Mouse (Mus musculus) kidney, embryonic 14.5 days (tissue): ENCODE measurements around the gene Gadl1. TPM values are rescaled to one million over a fixed set of nuclear protein-coding genes. Genes with fewer than 3 reads are reported as not detected.

Experiments used
- ATAC-seq: fragments of 200-750 bp; cut with Nextera tagmentation; 2 replicates; pipeline ENCODE4 v1.8.0; 2017; ENCODE audit warnings: moderate number of reproducible peaks, mild to moderate bottlenecking, moderate TSS enrichment, moderate library complexity; ENCODE audit not compliant: low FRiP score, low TSS enrichment
- H3K27ac ChIP-seq: fragments of 300-500 bp; sonication (generic); 2 replicates; pipeline ENCODE4 v1.5.1; 2014; ENCODE audit warnings: low read depth, mild to moderate bottlenecking, low read length, moderate library complexity, mixed read lengths
- H3K27me3 ChIP-seq: fragments of 300-500 bp; sonication (generic); 2 replicates; pipeline ENCODE4 v1.6.1; 2014; ENCODE audit warnings: mild to moderate bottlenecking, low read length; ENCODE audit not compliant: control insufficient read depth, insufficient read depth
- H3K36me3 ChIP-seq: fragments of 300-500 bp; sonication (generic); 2 replicates; pipeline ENCODE4 v1.6.1; 2014; ENCODE audit warnings: low read length, mixed read lengths; ENCODE audit not compliant: control insufficient read depth, insufficient read depth
- H3K4me1 ChIP-seq: fragments of 300-500 bp; sonication (generic); 2 replicates; pipeline ENCODE4 v1.6.1; 2014; ENCODE audit warnings: low read length, mixed read lengths; ENCODE audit not compliant: control insufficient read depth, insufficient read depth
- H3K4me2 ChIP-seq: fragments of 300-500 bp; sonication (generic); replicated peaks from 2 replicates; pipeline ENCODE4 v1.6.1; 2014; ENCODE audit warnings: low read depth, mild to moderate bottlenecking, low read length
- H3K4me3 ChIP-seq: fragments of 300-500 bp; sonication (generic); 2 replicates; pipeline ENCODE4 v1.5.1; 2014; ENCODE audit warnings: mild to moderate bottlenecking, low read length
- H3K9ac ChIP-seq: fragments of 300-500 bp; sonication (generic); 2 replicates; pipeline ENCODE4 v1.6.1; 2014; ENCODE audit warnings: low read depth, mild to moderate bottlenecking, low read length, moderate library complexity
- H3K9me3 ChIP-seq: fragments of 300-500 bp; sonication (generic); 2 replicates; pipeline ENCODE4 v1.6.1; 2016; ENCODE audit warnings: low read length; ENCODE audit not compliant: control insufficient read depth
- WGBS: fragments of 180-500 bp; shearing (Covaris S2); extraction: QIAGEN DNeasy Blood & Tissue Kit; methylation state at CpG from one replicate; pipeline ENCODE4 v1.1.7; 2014; 5-methylcytosine and 5-hydroxymethylcytosine counted together
- polyA plus RNA-seq: library from polyadenylated mRNA; unstranded; fragments of >200 nt; fragmentation: Nextera tagmentation; extraction: Ambion mirVana; gene quantifications from 2 replicates; pipeline ENCODE4 v1.2.1, GENCODE M21; 2014

Gadl1 gene
- polyA plus RNA-seq, 1 experiment from 2014 or later: 0.60 TPM

DNA sequence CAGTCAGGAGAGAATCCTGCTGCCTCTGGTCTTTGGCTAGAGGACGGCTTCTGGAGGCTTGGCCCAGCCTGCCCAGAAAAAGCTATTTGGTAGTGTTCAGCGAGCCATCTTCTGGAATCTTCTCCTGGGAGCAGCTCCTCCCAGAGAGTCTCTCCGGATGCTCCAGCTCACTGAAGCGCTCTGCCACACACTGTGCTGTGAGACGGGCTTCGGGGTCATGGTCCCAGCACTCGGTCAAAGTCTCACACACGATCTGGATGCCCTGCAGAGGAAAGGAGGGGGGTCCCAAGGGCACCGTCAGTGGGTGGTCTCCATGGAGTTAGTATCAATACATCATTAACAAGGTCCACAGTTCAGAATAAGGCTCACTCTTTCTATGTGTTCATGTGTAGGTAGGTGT, 181.0 kb downstream of the Gadl1 start:
- no peak overlapping the region for H3K4me2 ChIP-seq
- no peak overlapping the region for H3K9ac ChIP-seq
- no peak overlapping the region for H3K4me3 ChIP-seq
- no peak overlapping the region for H3K27ac ChIP-seq
- no peaks in the 10 kb centered on the region for H3K27me3 ChIP-seq
- H3K36me3 ChIP-seq: peaks cover 19% of the 10 kb centered on the region; the same call in 1 of the 2 replicates
- H3K9me3 ChIP-seq: no peaks in the 10 kb centered on the region
- 78% methylated on average over 7 of the region's 9 CpGs for WGBS
- ATAC-seq: peak; percentile 63; the same call in 1 of the 2 replicates
- H3K4me1 ChIP-seq: 0 out of 2 replicates have a peak, but pooled peaks cover 8% of the 10 kb centered on the region

DNA sequence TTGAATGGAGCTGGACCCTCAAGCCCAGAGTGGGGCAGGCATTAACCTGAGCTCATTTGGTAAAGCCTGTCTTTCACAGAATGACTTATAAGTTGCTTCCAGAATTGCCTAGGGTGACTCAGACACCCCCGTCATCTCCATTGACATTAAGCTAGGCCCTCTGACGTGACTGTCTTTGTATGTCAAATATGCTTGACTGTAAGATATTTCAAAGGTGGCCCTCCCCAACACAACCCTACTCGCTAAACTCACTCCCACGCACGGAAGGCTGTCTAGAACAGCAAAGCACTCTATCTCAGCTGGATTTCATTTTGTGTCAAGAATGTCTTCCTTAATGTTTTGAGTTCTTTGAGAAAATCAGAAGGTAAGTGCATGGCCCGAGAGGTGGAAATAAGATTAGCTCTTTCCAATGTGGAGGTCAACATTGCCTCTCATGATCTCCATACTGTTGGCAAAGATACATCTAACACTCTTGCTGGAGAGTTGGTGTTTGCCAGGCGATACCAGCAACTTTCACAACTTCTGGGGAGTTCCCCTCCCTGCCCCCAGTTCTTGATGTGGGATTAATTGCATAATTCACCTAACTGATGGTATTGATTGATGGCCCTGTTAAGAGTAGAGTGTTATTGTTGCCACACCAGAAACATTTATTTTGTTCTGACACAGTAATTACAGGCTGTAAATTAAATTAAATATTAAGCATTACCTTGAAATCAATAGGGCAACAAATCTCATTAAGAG, 182.0 kb downstream of the Gadl1 start:
- H3K27ac ChIP-seq: no peak overlapping the region
- no peak overlapping the region for H3K4me3 ChIP-seq
- H3K36me3 ChIP-seq: peaks cover 19% of the 10 kb centered on the region; the same call in 1 of the 2 replicates
- 0 out of 2 replicates have a peak, but pooled peaks cover 8% of the 10 kb centered on the region for H3K4me1 ChIP-seq
- H3K27me3 ChIP-seq: no peaks in the 10 kb centered on the region
- no peaks in the 10 kb centered on the region for H3K9me3 ChIP-seq
- 63% methylated on average over 7 of the region's 7 CpGs for WGBS
- no peak overlapping the region for H3K9ac ChIP-seq
- no peak for ATAC-seq
- no peak overlapping the region for H3K4me2 ChIP-seq

DNA sequence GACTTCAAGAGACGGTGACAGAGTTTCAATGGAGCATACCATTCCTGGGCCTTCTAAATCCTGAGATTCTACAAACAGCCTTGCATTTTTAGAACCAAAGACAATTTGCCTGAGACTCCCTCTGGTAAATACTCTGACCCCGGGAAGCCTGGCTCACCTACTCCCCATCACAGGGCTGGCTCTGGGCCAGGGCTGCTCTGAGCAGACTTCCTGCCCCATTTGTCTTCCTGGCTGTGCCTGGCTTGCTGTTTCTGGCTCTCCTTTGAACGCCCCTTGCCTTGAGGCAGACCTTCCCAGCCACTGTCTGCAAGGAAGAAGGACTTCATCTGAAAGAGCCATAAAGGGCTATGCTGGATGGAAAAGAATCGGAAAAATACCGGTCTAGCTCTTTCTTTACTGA, 182.7 kb downstream of the Gadl1 start:
- ATAC-seq: no peak
- 31% methylated on average over 5 of the region's 5 CpGs for WGBS

DNA sequence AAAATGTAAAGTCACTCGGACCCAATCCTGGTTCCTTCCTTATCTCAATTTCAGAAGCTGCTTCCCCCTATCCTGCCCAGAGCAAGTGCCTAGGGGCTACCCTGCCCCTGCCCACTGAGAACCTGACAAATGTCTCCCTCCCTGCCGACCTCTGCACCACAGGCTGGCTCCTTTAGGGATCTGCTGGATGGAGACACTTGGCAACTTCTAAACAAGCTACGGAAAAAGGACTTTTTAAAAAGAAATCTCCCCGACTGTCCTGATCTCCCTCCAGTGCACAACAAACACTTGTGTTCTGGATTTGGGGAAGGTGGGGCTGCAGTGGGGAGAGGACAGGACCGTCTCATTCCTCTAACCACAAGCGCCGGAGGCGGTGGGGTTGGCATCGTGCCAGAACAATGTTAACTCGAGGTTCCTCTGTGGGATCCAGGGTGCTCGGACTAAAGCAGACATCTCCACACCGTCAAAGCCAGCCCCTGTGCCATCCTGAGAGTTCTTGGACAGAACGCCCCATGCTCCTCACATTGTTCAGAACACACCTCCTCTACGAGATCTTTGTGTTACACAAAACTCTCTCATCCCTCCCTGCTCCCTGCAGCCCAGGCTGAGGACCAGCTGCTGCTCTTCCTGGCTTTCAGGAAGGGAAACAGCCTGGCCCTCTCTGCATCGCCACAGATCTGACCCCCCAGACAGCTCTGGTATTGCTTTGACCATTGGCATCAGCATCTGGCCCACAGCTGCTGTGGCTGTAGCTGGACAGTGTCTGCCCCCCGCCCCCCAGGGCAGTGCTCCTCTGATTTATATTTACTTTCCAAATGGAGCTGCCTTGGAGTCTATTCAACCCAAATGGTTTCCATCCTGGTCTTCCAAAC, 189.7 kb downstream of the Gadl1 start:
- H3K27me3 ChIP-seq: no peaks in the 10 kb centered on the region
- no peaks in the 10 kb centered on the region for H3K9me3 ChIP-seq
- H3K4me3 ChIP-seq: no peak overlapping the region
- peaks cover 35% of the 10 kb centered on the region; the same call in 1 of the 2 replicates for H3K36me3 ChIP-seq
- no peak overlapping the region for H3K9ac ChIP-seq
- peaks cover 12% of the 10 kb centered on the region for H3K4me1 ChIP-seq
- ATAC-seq: peak; percentile 57; the same call in 1 of the 2 replicates
- no peak overlapping the region for H3K4me2 ChIP-seq
- WGBS: 58% methylated on average over 16 of the region's 16 CpGs
- H3K27ac ChIP-seq: peak overlapping the region; percentile 37; the same call in 1 of the 2 replicates

More for the DNA sequence above, 182.7 kb downstream of the Gadl1 start:
- Histone ChIP-seq H3K27ac (peak overlapping the region; percentile 18; the same call in 1 of the 2 replicates), H3K9ac (no peak overlapping the region), H3K4me2 (no peak overlapping the region), H3K36me3 (peaks cover 20% of the 10 kb centered on the region; the same call in 1 of the 2 replicates), H3K4me1 (0 out of 2 replicates have a peak, but pooled peaks cover 8% of the 10 kb centered on the region), H3K4me3 (no peak overlapping the region), H3K27me3 (no peaks in the 10 kb centered on the region), H3K9me3 (no peaks in the 10 kb centered on the region)

DNA sequence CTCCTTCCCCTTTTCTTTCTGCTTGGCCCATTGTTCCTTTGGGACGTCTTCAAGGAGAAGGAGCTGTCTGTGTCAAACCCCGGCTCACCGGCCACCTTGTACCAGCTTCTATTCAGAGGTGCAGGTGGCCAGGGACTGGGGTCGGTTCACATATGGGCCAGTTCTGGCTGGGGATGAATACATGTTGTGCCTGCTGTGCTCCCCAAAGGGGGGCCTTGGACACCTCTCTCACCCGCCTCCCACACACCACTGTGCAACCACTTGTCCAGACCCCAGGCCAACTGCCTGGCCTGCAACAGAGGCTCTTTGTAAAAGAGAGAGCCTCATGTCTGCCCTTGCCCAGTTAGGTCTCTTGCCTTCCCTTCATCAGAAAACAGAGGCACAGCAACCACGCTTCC, 190.3 kb downstream of the Gadl1 start:
- WGBS: 77% methylated on average over 6 of the region's 6 CpGs
- ATAC-seq: peak; percentile 39; the same call in 1 of the 2 replicates
- Histone ChIP-seq H3K4me3 (no peak overlapping the region), H3K4me1 (peaks cover 12% of the 10 kb centered on the region), H3K36me3 (peaks cover 35% of the 10 kb centered on the region; the same call in 1 of the 2 replicates), H3K9ac (no peak overlapping the region), H3K9me3 (no peaks in the 10 kb centered on the region), H3K27ac (peak overlapping the region; percentile 37; the same call in 1 of the 2 replicates), H3K4me2 (no peak overlapping the region), H3K27me3 (no peaks in the 10 kb centered on the region)

DNA sequence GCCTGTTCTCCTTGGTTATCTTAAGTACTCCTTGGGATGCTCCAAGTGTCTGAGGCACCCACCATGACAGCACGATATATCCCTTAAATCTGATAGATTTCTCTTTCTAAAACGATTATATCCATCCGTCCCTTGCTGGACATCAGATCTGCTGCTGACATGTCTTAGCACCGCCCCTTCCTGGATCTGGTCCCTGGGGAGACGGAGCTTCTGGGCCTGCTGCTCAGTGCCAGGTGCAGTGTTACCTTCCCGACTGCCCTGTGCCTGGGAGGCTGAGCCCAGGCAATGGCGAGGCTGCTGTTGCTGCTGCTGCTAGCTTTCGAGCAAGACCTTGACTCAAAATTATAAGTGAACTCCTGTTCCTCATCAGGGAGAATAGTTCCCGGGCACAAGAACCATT, 190.8 kb downstream of the Gadl1 start:
- no peak for ATAC-seq
- Histone ChIP-seq H3K9me3 (no peaks in the 10 kb centered on the region), H3K9ac (no peak overlapping the region), H3K27ac (no peak overlapping the region), H3K36me3 (peaks cover 39% of the 10 kb centered on the region; the same call in 1 of the 2 replicates), H3K4me2 (no peak overlapping the region), H3K4me1 (peaks cover 12% of the 10 kb centered on the region), H3K4me3 (no peak overlapping the region), H3K27me3 (no peaks in the 10 kb centered on the region)
- 84% methylated on average over 9 of the region's 9 CpGs for WGBS

DNA sequence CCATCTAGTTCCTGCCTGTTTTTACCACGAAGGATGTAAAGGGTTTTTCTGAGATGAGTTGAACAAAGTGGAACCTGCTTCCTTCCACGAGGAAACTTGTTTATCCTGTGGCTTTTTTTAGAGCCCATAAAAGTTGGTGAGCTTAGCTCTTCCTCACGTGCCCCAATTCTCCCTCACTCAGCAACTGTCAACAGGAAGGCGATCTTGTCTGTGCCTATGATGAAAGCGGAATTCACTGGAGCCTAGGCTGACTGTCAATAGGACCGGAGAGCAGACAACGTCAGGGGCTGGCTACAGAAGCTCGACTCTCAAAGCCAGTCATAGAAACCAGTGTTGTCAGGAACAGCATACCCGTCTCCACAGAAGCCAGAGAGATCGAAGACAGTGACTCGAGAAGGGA, 192.6 kb downstream of the Gadl1 start:
- peaks cover 3% of the 10 kb centered on the region; the same call in 1 of the 2 replicates for H3K9me3 ChIP-seq
- WGBS: 71% methylated on average over 11 of the region's 11 CpGs
- ATAC-seq: no peak
- no peak overlapping the region for H3K4me2 ChIP-seq
- no peak overlapping the region for H3K27ac ChIP-seq
- peaks cover 12% of the 10 kb centered on the region for H3K4me1 ChIP-seq
- H3K9ac ChIP-seq: no peak overlapping the region
- no peaks in the 10 kb centered on the region for H3K27me3 ChIP-seq
- H3K4me3 ChIP-seq: no peak overlapping the region
- H3K36me3 ChIP-seq: peaks cover 39% of the 10 kb centered on the region; the same call in 1 of the 2 replicates

DNA sequence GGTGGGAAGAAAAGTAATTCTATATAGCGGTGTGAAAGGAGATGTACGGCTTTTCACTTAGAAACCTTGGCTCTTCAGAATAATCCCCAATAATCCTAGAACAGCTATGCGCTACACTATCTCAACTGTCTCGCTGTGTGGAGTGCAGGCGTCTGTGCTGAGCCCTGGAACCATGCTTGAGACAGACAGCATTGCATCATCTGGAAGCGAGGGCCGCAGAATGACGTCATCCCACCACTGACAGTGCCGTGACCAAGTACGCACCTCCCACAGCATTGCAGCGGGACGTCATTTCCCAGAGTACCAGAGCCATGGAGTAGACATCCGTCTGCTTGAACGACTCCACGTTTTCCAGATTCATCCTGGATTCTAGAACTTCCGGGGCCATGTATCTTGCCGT, 195.5 kb downstream of the Gadl1 start:
- Histone ChIP-seq H3K4me3 (no peak overlapping the region), H3K36me3 (peaks cover 53% of the 10 kb centered on the region), H3K9ac (no peak overlapping the region), H3K4me2 (no peak overlapping the region), H3K4me1 (no peaks in the 10 kb centered on the region), H3K27ac (no peak overlapping the region), H3K9me3 (peaks cover 3% of the 10 kb centered on the region; the same call in 1 of the 2 replicates), H3K27me3 (no peaks in the 10 kb centered on the region)
- WGBS: 94% methylated on average over 17 of the region's 17 CpGs
- no peak for ATAC-seq
